Mouse (Mus musculus) stomach, postnatal 0 days (tissue): ENCODE measurements at regions not wholly inside any gene's neighbourhood (a gene's known extent, or its start where the extent isn't known, plus 50 kb on each side); places are given as distances from the start of the nearest gene placed in this dataset.

ENCODE experiments used
- CTCF ChIP-seq: IDR thresholded peaks from 2 replicates; pipeline ENCODE4 v1.5.1; 2016; ENCODE audit warnings: antibody characterized with exemption, low read depth, mild to moderate bottlenecking, moderate library complexity
- EP300 ChIP-seq: optimal IDR thresholded peaks from 2 replicates; pipeline ENCODE3; 2016; ENCODE audit warnings: antibody characterized with exemption

DNA sequence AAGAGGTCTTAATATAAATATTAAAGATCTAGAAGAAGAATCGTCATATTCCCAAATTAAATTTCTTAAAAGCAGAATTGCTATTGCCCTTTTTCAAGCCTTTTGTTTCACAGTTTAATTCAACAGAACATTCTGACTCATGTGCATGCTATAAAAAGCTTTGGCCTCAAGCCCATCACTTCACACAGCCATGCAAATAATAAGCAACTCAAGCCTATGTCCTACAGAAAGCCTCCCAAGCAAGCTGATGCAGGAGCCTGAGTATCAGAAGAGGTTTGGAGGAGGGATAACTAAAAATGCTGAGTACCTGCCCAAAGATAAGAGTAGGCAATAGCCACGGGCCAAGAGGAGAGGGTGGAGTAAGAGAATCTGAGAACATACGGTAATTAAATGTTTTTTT is 169.1 kb upstream of the Cypt12 start:
- no peak for TF ChIP-seq CTCF
- TF ChIP-seq EP300, result no peak
